Mouse (Mus musculus) limb, embryonic 14.5 days (tissue): ENCODE results near the gene Miga1. TPM values are rescaled to one million over a fixed set of nuclear protein-coding genes. Genes with fewer than 3 reads are reported as not detected.

Experiments
- ATAC-seq: fragments of 200-750 bp; cut with Nextera tagmentation; 2 replicates; pipeline ENCODE4 v1.8.0; 2017; ENCODE audit warnings: low read depth, moderate number of reproducible peaks, moderate TSS enrichment; ENCODE audit not compliant: low FRiP score
- DNase-seq: peaks from one replicate; pipeline ENCODE4 v3.0.0-alpha.2; 2015; ENCODE audit warnings: low spot score
- H3K27ac ChIP-seq: fragments of 300-500 bp; sonication (generic); replicated peaks from 2 replicates; pipeline ENCODE4 v1.5.1; 2014; ENCODE audit warnings: low read depth, mild to moderate bottlenecking, low read length, moderate library complexity, mixed read lengths
- H3K27me3 ChIP-seq: fragments of 300-500 bp; sonication (generic); 2 replicates; pipeline ENCODE4 v1.6.1; 2014; ENCODE audit warnings: low read length, mixed read lengths; ENCODE audit not compliant: control insufficient read depth, insufficient read depth
- H3K36me3 ChIP-seq: fragments of 300-500 bp; sonication (generic); 2 replicates; pipeline ENCODE4 v1.6.1; 2014; ENCODE audit warnings: mild to moderate bottlenecking, low read length, moderate library complexity, mixed read lengths; ENCODE audit not compliant: control insufficient read depth, insufficient read depth
- H3K4me1 ChIP-seq: fragments of 300-500 bp; sonication (generic); 2 replicates; pipeline ENCODE4 v1.6.1; 2014; ENCODE audit warnings: antibody characterized with exemption, low read length, mixed read lengths; ENCODE audit not compliant: control insufficient read depth, insufficient read depth
- H3K4me2 ChIP-seq: fragments of 300-500 bp; sonication (generic); replicated peaks from 2 replicates; pipeline ENCODE4 v1.6.1; 2014; ENCODE audit warnings: low read depth, mild to moderate bottlenecking, low read length, moderate library complexity; ENCODE audit not compliant: severe bottlenecking
- H3K4me3 ChIP-seq: fragments of 300-500 bp; sonication (generic); replicated peaks from 2 replicates; pipeline ENCODE4 v1.5.1; 2014; ENCODE audit warnings: low read length
- H3K9ac ChIP-seq: fragments of 300-500 bp; sonication (generic); 2 replicates; pipeline ENCODE4 v1.6.1; 2014; ENCODE audit warnings: mild to moderate bottlenecking, low read depth, low read length, moderate library complexity; ENCODE audit not compliant: severe bottlenecking
- H3K9me3 ChIP-seq: fragments of 300-500 bp; sonication (generic); 2 replicates; pipeline ENCODE4 v1.6.1; 2016; ENCODE audit warnings: low read length; ENCODE audit not compliant: control insufficient read depth
- POLR2A ChIP-seq: fragments of 200-500 bp; IDR thresholded peaks from 2 replicates; pipeline ENCODE4 v1.8.0; 2012; ENCODE audit warnings: inconsistent platforms, mild to moderate bottlenecking, moderate library complexity, borderline replicate concordance; ENCODE audit not compliant: insufficient read depth, insufficient read length; ENCODE audit errors: extremely low read depth
- polyA plus RNA-seq, 2 experiments: library from polyadenylated mRNA; depleted of rRNA in 1 of 2; stranded (reverse) in 1 of 2; unstranded in 1 of 2; fragments of >200 nt; fragmentation: Nextera tagmentation in 1 of 2; extraction: Ambion mirVana in 1 of 2; gene quantifications; 2 replicates each; pipeline versions ENCODE4 v1.2.1 to v1.2.3; 2012 to 2014

Miga1 gene
- polyA plus RNA-seq, 2 experiments, result 18.0 to 19.8 TPM

- peaks cover 92% of the 10 kb centered on the region for H3K36me3 ChIP-seq
Measured at GRCm38 (mm10) chr3:152224918-152225317, 115.3 kb downstream of the Miga1 start.

More at GRCm38 (mm10) chr3:152224918-152225317, 115.3 kb downstream of the Miga1 start:
- Histone ChIP-seq H3K4me1 (no peaks in the 10 kb centered on the region), H3K9ac (no peak overlapping the region), H3K4me2 (no peak overlapping the region), H3K27me3 (no peaks in the 10 kb centered on the region), H3K4me3 (no peak overlapping the region), H3K9me3 (no peaks in the 10 kb centered on the region), H3K27ac (no peak overlapping the region)
- ATAC-seq (no peak), DNase-seq (no peak)
- TF ChIP-seq POLR2A, result no peak

Other genes starting within 250 kb of the Miga1 start
- gene Gipc2, start 174.2 kb downstream of the Miga1 start, polyA plus RNA-seq (2012; rRNA removed), result 0.79 and 2.6 TPM in 2 replicates
- 2.9 and 4.3 TPM in 2 replicates for gene Gipc2, start 174.2 kb downstream of the Miga1 start, polyA plus RNA-seq (2014; fragmentation: Nextera tagmentation; extraction: Ambion mirVana)
- gene Dnajb4, start 130.1 kb downstream of the Miga1 start, polyA plus RNA-seq (2012; rRNA removed), result 15.3 and 19.2 TPM in 2 replicates
- 31.6 and 32.9 TPM in 2 replicates for gene Dnajb4, start 130.1 kb downstream of the Miga1 start, polyA plus RNA-seq (2014; fragmentation: Nextera tagmentation; extraction: Ambion mirVana)
- 206 and 232 TPM in 2 replicates for gene Fubp1, start 130.0 kb downstream of the Miga1 start, polyA plus RNA-seq (2012; rRNA removed)
- 223 and 243 TPM in 2 replicates for gene Fubp1, start 130.0 kb downstream of the Miga1 start, polyA plus RNA-seq (2014; fragmentation: Nextera tagmentation; extraction: Ambion mirVana)
- 7.2 and 17.5 TPM in 2 replicates for gene Nexn, start 74.1 kb downstream of the Miga1 start, polyA plus RNA-seq (2012; rRNA removed)
- 23.8 and 26.0 TPM in 2 replicates for gene Nexn, start 74.1 kb downstream of the Miga1 start, polyA plus RNA-seq (2014; fragmentation: Nextera tagmentation; extraction: Ambion mirVana)
- 44.0 and 54.9 TPM in 2 replicates for gene Usp33, start 6.1 kb upstream of the Miga1 start, polyA plus RNA-seq (2012; rRNA removed)
- gene Usp33, start 6.1 kb upstream of the Miga1 start, polyA plus RNA-seq (2014; fragmentation: Nextera tagmentation; extraction: Ambion mirVana), result 44.9 and 50.9 TPM in 2 replicates
- gene Zzz3, start 55.1 kb upstream of the Miga1 start, polyA plus RNA-seq (2012; rRNA removed), result 36.8 and 40.5 TPM in 2 replicates
- 52.2 and 53.6 TPM in 2 replicates for gene Zzz3, start 55.1 kb upstream of the Miga1 start, polyA plus RNA-seq (2014; fragmentation: Nextera tagmentation; extraction: Ambion mirVana)